Mouse (Mus musculus): ENCODE data around the gene Ddb2.

- TF ChIP-seq CTCF (IDR thresholded peaks at IDR 0.05; ENCODE audit: low read depth, low read length) (no peak), POLR2A (IDR thresholded peaks at IDR 0.05; ENCODE audit: extremely low read depth, insufficient read depth, low read length) (no peak)
Measured at GRCm38 (mm10) chr2:91279372-91279755, 42.6 kb upstream of the Ddb2 start.
